Mouse (Mus musculus): ENCODE measurements around the gene Dusp8. TPM values are rescaled to one million over a fixed set of nuclear protein-coding genes. Genes with fewer than 3 reads are reported as not detected.
"Not testable (repeated sequence)": the region's sequence is repeated elsewhere in the genome, so short reads cannot be mapped to it uniquely, and the experiment has no call there.

Gene Dusp8
- polyA plus RNA-seq (2012; fragmentation: generic; extraction: Trizol) = 2.1 TPM
- long read RNA-seq, experiment 1, partial matches to known transcripts = 0 of 1 reads
- long read RNA-seq, experiment 1, other reads (novel, unspliced or antisense) = 1 of 1 reads
- long read RNA-seq, experiment 2, partial matches to known transcripts = 4 of 4 reads
- long read RNA-seq, experiment 2, other reads (novel, unspliced or antisense) = 0 of 4 reads

GRCm38 (mm10) chr7:142095183-142095931 lies at the start of gene Dusp8:
TSS of gene Dusp8 (minus strand) at chr7:142095843.
- H3K79me2 ChIP-seq (ENCODE audit: control insufficient read depth, insufficient read depth) = peaks cover 21% of the 10 kb centered on the region
- peak within 1 kb of the TSS; percentile 42 for H3K4me3 ChIP-seq (ENCODE audit: insufficient read depth, poor library complexity, severe bottlenecking)
- no peaks in the 10 kb centered on the region for H3K79me3 ChIP-seq (ENCODE audit: low read depth)
- TF ChIP-seq CTCF (IDR thresholded peaks at IDR 0.05; ENCODE audit: control insufficient read depth, insufficient read depth, insufficient read length) = peak; percentile 34
- TF ChIP-seq MAX (IDR thresholded peaks at IDR 0.05) = no peak
- TF ChIP-seq CEBPB (IDR thresholded peaks at IDR 0.05; ENCODE audit: low read depth) = no peak
- H3ac ChIP-seq (ENCODE audit: control insufficient read depth, insufficient read length, low read depth) = peak within 1 kb of the TSS; percentile 37
- H3K36me3 ChIP-seq (ENCODE audit: control insufficient read depth, insufficient read depth) = no peaks in the 10 kb centered on the region
- H3K27me3 ChIP-seq (ENCODE audit: control insufficient read depth, insufficient read depth, insufficient read length) = peaks cover 16% of the 10 kb centered on the region

GRCm38 (mm10) chr7:142144507-142144906 lies 48.9 kb upstream of the Dusp8 start, which contains the start of gene Gm45337:
TSS of gene Gm45337 (minus strand) at chr7:142144607.
- no peak within 1 kb of the TSS for H3ac ChIP-seq (ENCODE audit: control insufficient read depth, insufficient read length, low read depth)
- no peaks in the 10 kb centered on the region for H3K79me2 ChIP-seq (ENCODE audit: control insufficient read depth, insufficient read depth)
- no peaks in the 10 kb centered on the region for H3K79me3 ChIP-seq (ENCODE audit: low read depth)
- no peaks in the 10 kb centered on the region for H3K36me3 ChIP-seq (ENCODE audit: control insufficient read depth, insufficient read depth)
- H3K27me3 ChIP-seq (ENCODE audit: control insufficient read depth, insufficient read depth, insufficient read length) = no peaks in the 10 kb centered on the region
- no peak for TF ChIP-seq FOSL1 (IDR thresholded peaks at IDR 0.05; ENCODE audit: insufficient read depth, low read length, poor library complexity, severe bottlenecking)
- no peak for TF ChIP-seq CTCF (IDR thresholded peaks at IDR 0.05; ENCODE audit: control insufficient read depth, insufficient read depth, insufficient read length)
- no peak for TF ChIP-seq CEBPB (IDR thresholded peaks at IDR 0.05; ENCODE audit: low read depth)
- TF ChIP-seq MYOD1 (IDR thresholded peaks at IDR 0.05; ENCODE audit: control insufficient read depth, insufficient read length, low read depth) = no peak
- no peak for TF ChIP-seq MAX (IDR thresholded peaks at IDR 0.05)
- no peak for TF ChIP-seq USF1 (IDR thresholded peaks at IDR 0.05; ENCODE audit: low read depth)
- TF ChIP-seq MYOG (IDR thresholded peaks at IDR 0.05; ENCODE audit: control insufficient read depth, extremely low read depth, insufficient read length) = no peak
- no peak within 1 kb of the TSS for H3K4me3 ChIP-seq (ENCODE audit: insufficient read depth, poor library complexity, severe bottlenecking)

- TF ChIP-seq MYOD1 (IDR thresholded peaks at IDR 0.05; ENCODE audit: control insufficient read depth, insufficient read length, low read depth) = peak; percentile 82
- not testable (repeated sequence) for H3K79me2 ChIP-seq (ENCODE audit: control insufficient read depth, insufficient read depth); H3K36me3 ChIP-seq (ENCODE audit: control insufficient read depth, insufficient read depth); H3ac ChIP-seq (ENCODE audit: control insufficient read depth, insufficient read length, low read depth); H3K4me3 ChIP-seq (ENCODE audit: insufficient read depth, poor library complexity, severe bottlenecking); H3K79me3 ChIP-seq (ENCODE audit: low read depth); H3K27me3 ChIP-seq (ENCODE audit: control insufficient read depth, insufficient read depth, insufficient read length)
Observed at GRCm38 (mm10) chr7:142143506-142144010, 47.9 kb upstream of the Dusp8 start.

- H3K79me3 ChIP-seq (ENCODE audit: low read depth) = no peaks in the 10 kb centered on the region
- H3K79me2 ChIP-seq (ENCODE audit: control insufficient read depth, insufficient read depth) = no peaks in the 10 kb centered on the region
- H3ac ChIP-seq (ENCODE audit: control insufficient read depth, insufficient read length, low read depth) = no peak overlapping the region
- no peaks in the 10 kb centered on the region for H3K36me3 ChIP-seq (ENCODE audit: control insufficient read depth, insufficient read depth)
- no peak for TF ChIP-seq FOSL1 (IDR thresholded peaks at IDR 0.05; ENCODE audit: insufficient read depth, low read length, poor library complexity, severe bottlenecking)
- TF ChIP-seq CTCF (IDR thresholded peaks at IDR 0.05; ENCODE audit: control insufficient read depth, insufficient read depth, insufficient read length) = no peak
- TF ChIP-seq MYOG (IDR thresholded peaks at IDR 0.05; ENCODE audit: control insufficient read depth, extremely low read depth, insufficient read length) = no peak
- no peak for TF ChIP-seq MYOD1 (IDR thresholded peaks at IDR 0.05; ENCODE audit: control insufficient read depth, insufficient read length, low read depth)
- no peak for TF ChIP-seq CEBPB (IDR thresholded peaks at IDR 0.05; ENCODE audit: low read depth)
- no peak for TF ChIP-seq USF1 (IDR thresholded peaks at IDR 0.05; ENCODE audit: low read depth)
- TF ChIP-seq MAX (IDR thresholded peaks at IDR 0.05) = no peak
- H3K4me3 ChIP-seq (ENCODE audit: insufficient read depth, poor library complexity, severe bottlenecking) = no peak overlapping the region
- no peaks in the 10 kb centered on the region for H3K27me3 ChIP-seq (ENCODE audit: control insufficient read depth, insufficient read depth, insufficient read length)
Observed at GRCm38 (mm10) chr7:142140696-142141095, 45.1 kb upstream of the Dusp8 start.

- not testable (repeated sequence) for H3K4me3 ChIP-seq (ENCODE audit: insufficient read depth, poor library complexity, severe bottlenecking); H3ac ChIP-seq (ENCODE audit: control insufficient read depth, insufficient read length, low read depth); H3K36me3 ChIP-seq (ENCODE audit: control insufficient read depth, insufficient read depth); H3K79me3 ChIP-seq (ENCODE audit: low read depth); H3K79me2 ChIP-seq (ENCODE audit: control insufficient read depth, insufficient read depth)
- H3K27me3 ChIP-seq (ENCODE audit: control insufficient read depth, insufficient read depth, insufficient read length) = peaks cover 21% of the 10 kb centered on the region
Observed at GRCm38 (mm10) chr7:142135934-142136333, 40.3 kb upstream of the Dusp8 start, which contains the start of gene Gm39115. TSS of gene Gm39115 (minus strand) at chr7:142136034.

- H3K79me3 ChIP-seq (ENCODE audit: low read depth) = no peaks in the 10 kb centered on the region
- no peaks in the 10 kb centered on the region for H3K36me3 ChIP-seq (ENCODE audit: control insufficient read depth, insufficient read depth)
- peaks cover 32% of the 10 kb centered on the region for H3K27me3 ChIP-seq (ENCODE audit: control insufficient read depth, insufficient read depth, insufficient read length)
- no peak overlapping the region for H3K4me3 ChIP-seq (ENCODE audit: insufficient read depth, poor library complexity, severe bottlenecking)
- no peak overlapping the region for H3ac ChIP-seq (ENCODE audit: control insufficient read depth, insufficient read length, low read depth)
- no peaks in the 10 kb centered on the region for H3K79me2 ChIP-seq (ENCODE audit: control insufficient read depth, insufficient read depth)
- TF ChIP-seq FOSL1 (IDR thresholded peaks at IDR 0.05; ENCODE audit: insufficient read depth, low read length, poor library complexity, severe bottlenecking) = no peak
Observed at GRCm38 (mm10) chr7:142134206-142134995, 38.8 kb upstream of the Dusp8 start.
